Mouse (Mus musculus): ENCODE measurements around the gene Atp6v0d1. TPM values are rescaled to one million over a fixed set of nuclear protein-coding genes. Genes with fewer than 3 reads are reported as not detected.

Gene Atp6v0d1
- polyA plus RNA-seq, 2 experiments from 2014 or later: 40.7 to 42.8 TPM

Other genes starting within 250 kb of the Atp6v0d1 start
- 1 to 10 TPM; 1.4 to 2.7 TPM for gene Lrrc29, start 239.8 kb downstream of the Atp6v0d1 start, polyA plus RNA-seq (2017; shearing (Covaris generic))
- 100 to 1,000 TPM; 160 to 182 TPM for gene Tmem208, start 239.7 kb downstream of the Atp6v0d1 start, polyA plus RNA-seq (2017; shearing (Covaris generic))
- 1 to 10 TPM; 2.9 to 3.1 TPM for gene Fhod1, start 218.1 kb downstream of the Atp6v0d1 start, polyA plus RNA-seq (2017; shearing (Covaris generic))
- under 1 TPM; 0.24 to 0.44 TPM for gene Slc9a5, start 217.2 kb downstream of the Atp6v0d1 start, polyA plus RNA-seq (2017; shearing (Covaris generic))
- gene Plekhg4, start 192.8 kb downstream of the Atp6v0d1 start, polyA plus RNA-seq (2017; shearing (Covaris generic)): under 1 TPM in 1 of 2 experiments, not detected in 1; 0.20 TPM
- not detected for gene Kctd19, start 152.5 kb downstream of the Atp6v0d1 start, polyA plus RNA-seq (2017; shearing (Covaris generic))
- gene Lrrc36, start 152.5 kb downstream of the Atp6v0d1 start, polyA plus RNA-seq (2017; shearing (Covaris generic)): not detected
- under 1 TPM; 0.50 to 0.60 TPM for gene Tppp3, start 94.5 kb downstream of the Atp6v0d1 start, polyA plus RNA-seq (2017; shearing (Covaris generic))
- under 1 TPM; 0.43 to 0.62 TPM for gene Zdhhc1, start 69.1 kb downstream of the Atp6v0d1 start, polyA plus RNA-seq (2017; shearing (Covaris generic))
- not detected for gene Hsd11b2, start 47.3 kb downstream of the Atp6v0d1 start, polyA plus RNA-seq (2017; shearing (Covaris generic))
- 1 to 10 TPM; 6.7 to 7.9 TPM for gene Ripor1, start 39.2 kb upstream of the Atp6v0d1 start, polyA plus RNA-seq (2017; shearing (Covaris generic))
- 10 to 100 TPM; 51.3 to 61.4 TPM for gene Ctcf, start 70.5 kb upstream of the Atp6v0d1 start, polyA plus RNA-seq (2017; shearing (Covaris generic))
- under 1 TPM in 1 of 2 experiments, not detected in 1; 0.87 TPM for gene Agrp, start 71.3 kb upstream of the Atp6v0d1 start, polyA plus RNA-seq (2017; shearing (Covaris generic))
- gene Carmil2, start 120.2 kb upstream of the Atp6v0d1 start, polyA plus RNA-seq (2017; shearing (Covaris generic)): 1 to 10 TPM; 6.0 to 7.9 TPM
- gene Acd, start 135.1 kb upstream of the Atp6v0d1 start, polyA plus RNA-seq (2017; shearing (Covaris generic)): 10 to 100 TPM; 50.0 to 57.3 TPM
- 10 to 100 TPM; 10.8 to 13.8 TPM for gene Pard6a, start 135.1 kb upstream of the Atp6v0d1 start, polyA plus RNA-seq (2017; shearing (Covaris generic))
- gene 4933405L10Rik, start 141.6 kb upstream of the Atp6v0d1 start, polyA plus RNA-seq (2017; shearing (Covaris generic)): not detected
- gene Enkd1, start 142.2 kb upstream of the Atp6v0d1 start, polyA plus RNA-seq (2017; shearing (Covaris generic)): 1 to 10 TPM; 1.4 to 3.8 TPM
- 1 to 10 TPM; 1.8 to 4.3 TPM for gene Gfod2, start 192.6 kb upstream of the Atp6v0d1 start, polyA plus RNA-seq (2017; shearing (Covaris generic))